Mouse (Mus musculus) brain, embryonic 14.5 days (tissue): ENCODE results near the gene Mip.

Experiments used
- CTCF ChIP-seq: fragments of 200-500 bp; IDR thresholded peaks from 2 replicates; pipeline ENCODE4 v1.5.1; 2012; ENCODE audit warnings: inconsistent platforms, mild to moderate bottlenecking, moderate library complexity, borderline replicate concordance; ENCODE audit not compliant: insufficient read depth, insufficient read length; ENCODE audit errors: extremely low read depth
- POLR2A ChIP-seq: fragments of 200-500 bp; IDR thresholded peaks from 2 replicates; pipeline ENCODE4 v1.6.1; 2012; ENCODE audit warnings: mild to moderate bottlenecking, inconsistent platforms, borderline replicate concordance; ENCODE audit not compliant: poor library complexity, insufficient read depth, insufficient read length, severe bottlenecking; ENCODE audit errors: extremely low read depth

- TF ChIP-seq CTCF (peak; percentile 67; the same call in 1 of the 2 replicates), POLR2A (no peak)
Measured at GRCm38 (mm10) chr10:128212871-128213323, 12.7 kb upstream of the Mip start.
